In genomic region chr9:83326437-83327086, GRCm38 (mm10) we compare ENCODE assay signal across 13 mouse cellular contexts.
DNase-seq lines count a peak whose midpoint lies in the region; ATAC-seq and TF ChIP-seq lines count a peak whose summit lies in the region.
"Had no signal": no experiment of that assay in that cellular context is flagged by ENCODE, and none has a peak within 500 bp of the region (broad histone marks: within the 10 kb centered on the region; RNA-seq: fewer than 3 reads in every experiment).

No protein-coding gene starts in this region.

- H3K4me2 ChIP-seq in forebrain, embryonic 12.5 days, result no peak overlapping the region
- no peak overlapping the region for H3K4me2 ChIP-seq in midbrain, embryonic 11.5 days
- peak overlapping the region; percentile 39 for H3K4me2 ChIP-seq in hindbrain, postnatal 0 days (ENCODE audit: low read depth, low read length)
- H3K4me2 ChIP-seq in neural tube, embryonic 15.5 days, result peak overlapping the region; percentile 29
- H3K4me2 ChIP-seq: heart, embryonic 13.5 days had no signal

- no peaks in the 10 kb centered on the region for H3K9me3 ChIP-seq in forebrain, embryonic 12.5 days
- no peaks in the 10 kb centered on the region for H3K9me3 ChIP-seq in forebrain, embryonic 10.5 days
- H3K9me3 ChIP-seq in midbrain, embryonic 11.5 days (ENCODE audit: control insufficient read depth, low read length), result no peaks in the 10 kb centered on the region
- H3K9me3 ChIP-seq in midbrain, embryonic 10.5 days (replicated peaks), result no peaks in the 10 kb centered on the region
- no peaks in the 10 kb centered on the region for H3K9me3 ChIP-seq in hindbrain, postnatal 0 days (ENCODE audit: low read length)
- H3K9me3 ChIP-seq in neural tube, embryonic 15.5 days (replicated peaks), result no peaks in the 10 kb centered on the region
- H3K9me3 ChIP-seq: heart, embryonic 13.5 days had no signal

- no peak overlapping the region for H3K4me3 ChIP-seq in forebrain, embryonic 12.5 days (replicated peaks)
- no peak overlapping the region for H3K4me3 ChIP-seq in forebrain, embryonic 10.5 days
- H3K4me3 ChIP-seq in midbrain, embryonic 11.5 days (ENCODE audit: low read depth, low read length), result no peak overlapping the region
- H3K4me3 ChIP-seq in midbrain, embryonic 10.5 days, result no peak overlapping the region
- H3K4me3 ChIP-seq in hindbrain, postnatal 0 days (ENCODE audit: low read length), result no peak overlapping the region
- no peak overlapping the region for H3K4me3 ChIP-seq in neural tube, embryonic 15.5 days (replicated peaks)
- H3K4me3 ChIP-seq: heart, embryonic 13.5 days had no signal

- H3K9ac ChIP-seq in forebrain, embryonic 12.5 days, result no peak overlapping the region
- H3K9ac ChIP-seq in midbrain, embryonic 11.5 days (ENCODE audit: low read length), result no peak overlapping the region
- H3K9ac ChIP-seq in hindbrain, postnatal 0 days (replicated peaks; ENCODE audit: low read length), result no peak overlapping the region
- no peak overlapping the region for H3K9ac ChIP-seq in neural tube, embryonic 15.5 days (replicated peaks)
- H3K9ac ChIP-seq: heart, embryonic 13.5 days had no signal

- H3K36me3 ChIP-seq in forebrain, embryonic 12.5 days (replicated peaks), result no peaks in the 10 kb centered on the region
- no peaks in the 10 kb centered on the region for H3K36me3 ChIP-seq in forebrain, embryonic 10.5 days (replicated peaks)
- H3K36me3 ChIP-seq in midbrain, embryonic 11.5 days (ENCODE audit: control insufficient read depth, insufficient read depth, low read length), result no peaks in the 10 kb centered on the region
- no peaks in the 10 kb centered on the region for H3K36me3 ChIP-seq in midbrain, embryonic 10.5 days
- H3K36me3 ChIP-seq in hindbrain, postnatal 0 days (ENCODE audit: insufficient read depth, low read length), result no peaks in the 10 kb centered on the region
- H3K36me3 ChIP-seq in neural tube, embryonic 15.5 days, result no peaks in the 10 kb centered on the region
- H3K36me3 ChIP-seq: heart, embryonic 13.5 days had no signal

- WGBS in forebrain, embryonic 12.5 days, result 46% methylated on average over 7 of the region's 7 CpGs
- 67% methylated on average over 7 of the region's 7 CpGs for WGBS in forebrain, embryonic 10.5 days
- WGBS in midbrain, embryonic 11.5 days, result 49% methylated on average over 7 of the region's 7 CpGs
- 63% methylated on average over 7 of the region's 7 CpGs for WGBS in midbrain, embryonic 10.5 days
- WGBS in hindbrain, postnatal 0 days, result 15% methylated on average over 7 of the region's 7 CpGs
- 8% methylated on average over 7 of the region's 7 CpGs for WGBS in neural tube, embryonic 15.5 days

- H3K4me1 ChIP-seq in forebrain, embryonic 12.5 days, result peaks cover 10% of the 10 kb centered on the region
- H3K4me1 ChIP-seq in forebrain, embryonic 10.5 days, result peaks cover 13% of the 10 kb centered on the region
- no peaks in the 10 kb centered on the region for H3K4me1 ChIP-seq in midbrain, embryonic 11.5 days (ENCODE audit: control insufficient read depth, insufficient read depth, low read length)
- H3K4me1 ChIP-seq in midbrain, embryonic 10.5 days, result peaks cover 13% of the 10 kb centered on the region
- H3K4me1 ChIP-seq in hindbrain, postnatal 0 days (ENCODE audit: insufficient read depth, low read length), result peaks cover 4% of the 10 kb centered on the region; the same call in 1 of the 2 replicates
- peaks cover 17% of the 10 kb centered on the region for H3K4me1 ChIP-seq in neural tube, embryonic 15.5 days

- no peak overlapping the region for H3K27ac ChIP-seq in forebrain, embryonic 12.5 days
- no peak overlapping the region for H3K27ac ChIP-seq in forebrain, embryonic 10.5 days
- no peak overlapping the region for H3K27ac ChIP-seq in midbrain, embryonic 11.5 days (ENCODE audit: low read depth, low read length)
- H3K27ac ChIP-seq in midbrain, embryonic 10.5 days (replicated peaks), result no peak overlapping the region
- peak overlapping the region; percentile 70 for H3K27ac ChIP-seq in hindbrain, postnatal 0 days
- peak overlapping the region; percentile 58 for H3K27ac ChIP-seq in neural tube, embryonic 15.5 days (replicated peaks)
- H3K27ac ChIP-seq: heart, embryonic 13.5 days had no signal

- ATAC-seq in forebrain, embryonic 12.5 days (ENCODE audit: low FRiP score), result 0 out of 2 replicates have a peak, but pooled peaks have one; percentile 46
- peak; percentile 62; the same call in 1 of the 2 replicates for ATAC-seq in midbrain, embryonic 11.5 days (ENCODE audit: low FRiP score)
- ATAC-seq in hindbrain, postnatal 0 days, result peak; percentile 63
- peak; percentile 73 for ATAC-seq in neural tube, embryonic 15.5 days (ENCODE audit: low FRiP score)

- no peak for DNase-seq in forebrain, embryonic 10.5 days (ENCODE audit: extremely low spot score, low spot score)
- peak; percentile 86 for DNase-seq in midbrain, embryonic 11.5 days (ENCODE audit: low spot score, missing footprints)
- no peak for DNase-seq in midbrain, embryonic 10.5 days (ENCODE audit: low spot score)
- peak; percentile 66 for DNase-seq in hindbrain, postnatal 0 days (ENCODE audit: low spot score)
- DNase-seq in right cerebral cortex, postnatal 14 days, result no peak
- DNase-seq in heart, adult 11 months, result no peak
- DNase-seq: cerebellum, adult 11-12 months; gastrocnemius, postnatal 10 days; kidney, postnatal 36 days; thymus, postnatal 25 days had no signal

- TF ChIP-seq CTCF in hindbrain, postnatal 0 days (IDR thresholded peaks at IDR 0.05; ENCODE audit: low read depth), result no peak

- no peaks in the 10 kb centered on the region for H3K27me3 ChIP-seq in forebrain, embryonic 12.5 days
- no peaks in the 10 kb centered on the region for H3K27me3 ChIP-seq in forebrain, embryonic 10.5 days (ENCODE audit: poor library complexity, severe bottlenecking)
- no peaks in the 10 kb centered on the region for H3K27me3 ChIP-seq in midbrain, embryonic 11.5 days (ENCODE audit: control insufficient read depth, insufficient read depth, low read length)
- no peaks in the 10 kb centered on the region for H3K27me3 ChIP-seq in midbrain, embryonic 10.5 days (ENCODE audit: low read depth, poor library complexity, severe bottlenecking)
- no peaks in the 10 kb centered on the region for H3K27me3 ChIP-seq in hindbrain, postnatal 0 days (ENCODE audit: insufficient read depth, low read length)
- no peaks in the 10 kb centered on the region for H3K27me3 ChIP-seq in neural tube, embryonic 15.5 days (replicated peaks)

Comparison
In these comparisons a context has a peak if more than half of its experiments do, and no peak if none do; other contexts are left out.
1. DNase-seq: peak in midbrain, embryonic 11.5 days (single experiment) and hindbrain, postnatal 0 days (single experiment); none in forebrain, embryonic 10.5 days (single experiment), midbrain, embryonic 10.5 days (single experiment), right cerebral cortex, postnatal 14 days (single experiment) and heart, adult 11 months (single experiment).
2. H3K27ac ChIP-seq: peak in hindbrain, postnatal 0 days (single experiment) and neural tube, embryonic 15.5 days (single experiment); none in forebrain, embryonic 12.5 days (single experiment), forebrain, embryonic 10.5 days (single experiment), midbrain, embryonic 11.5 days (single experiment) and midbrain, embryonic 10.5 days (single experiment).
3. H3K4me2 ChIP-seq: peak in hindbrain, postnatal 0 days (single experiment) and neural tube, embryonic 15.5 days (single experiment); none in forebrain, embryonic 12.5 days (single experiment) and midbrain, embryonic 11.5 days (single experiment).
4. Peak in every context shown above with its lines, with median percentiles within 50 percentile points of each other: ATAC-seq.